Mouse (Mus musculus): Measurements from ENCODE around the gene Prnp.

The Prnp gene

DNA sequence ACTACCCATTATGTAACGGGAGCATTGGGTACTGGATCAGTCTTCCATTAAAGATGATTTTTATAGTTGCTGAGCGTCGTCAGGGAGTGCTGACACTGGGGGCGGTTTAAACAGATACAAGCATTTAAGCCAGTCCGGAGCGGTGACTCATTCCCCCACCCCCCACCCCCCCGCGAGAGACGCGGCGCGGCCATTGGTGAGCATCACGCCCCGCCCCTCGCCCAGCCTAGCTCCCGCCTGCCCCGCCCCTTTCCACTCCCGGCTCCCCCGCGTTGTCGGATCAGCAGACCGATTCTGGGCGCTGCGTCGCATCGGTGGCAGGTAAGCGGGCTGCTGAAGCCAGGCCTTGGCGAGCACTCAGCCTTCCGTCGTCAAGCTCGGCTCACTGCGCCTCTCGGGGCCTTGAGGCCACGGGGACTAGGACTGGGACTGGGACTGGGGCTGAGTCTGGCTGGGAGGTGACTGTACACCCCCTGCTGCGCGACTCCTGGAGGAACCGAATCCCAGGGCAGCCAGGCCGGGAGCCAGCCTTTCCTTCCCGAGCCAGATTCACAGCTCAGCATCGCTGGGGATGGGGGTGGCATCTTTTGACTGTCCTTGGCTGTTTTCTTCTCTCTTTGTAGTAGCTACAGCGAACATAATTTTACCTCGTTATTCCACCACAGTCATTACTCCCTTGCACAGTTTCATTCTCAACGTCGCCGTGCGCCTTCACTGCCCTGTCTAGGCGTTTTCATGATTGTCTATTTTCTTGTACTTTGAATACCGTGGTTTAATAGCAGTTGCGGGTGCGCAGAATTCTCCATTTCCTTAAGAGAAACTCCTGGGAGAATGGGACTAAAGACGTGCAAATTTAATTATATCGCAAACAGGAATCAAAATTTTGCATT is at the start of gene Prnp, which contains the start of gene Prn:
TSS of gene Prnp (plus strand) at position 246 of the 890 bp plus-strand sequence.
TSS of gene Prn (plus strand) at position 275 of the 890 bp plus-strand sequence.
- peak; percentile 90 for DNase-seq (ENCODE audit: low spot score)

DNA sequence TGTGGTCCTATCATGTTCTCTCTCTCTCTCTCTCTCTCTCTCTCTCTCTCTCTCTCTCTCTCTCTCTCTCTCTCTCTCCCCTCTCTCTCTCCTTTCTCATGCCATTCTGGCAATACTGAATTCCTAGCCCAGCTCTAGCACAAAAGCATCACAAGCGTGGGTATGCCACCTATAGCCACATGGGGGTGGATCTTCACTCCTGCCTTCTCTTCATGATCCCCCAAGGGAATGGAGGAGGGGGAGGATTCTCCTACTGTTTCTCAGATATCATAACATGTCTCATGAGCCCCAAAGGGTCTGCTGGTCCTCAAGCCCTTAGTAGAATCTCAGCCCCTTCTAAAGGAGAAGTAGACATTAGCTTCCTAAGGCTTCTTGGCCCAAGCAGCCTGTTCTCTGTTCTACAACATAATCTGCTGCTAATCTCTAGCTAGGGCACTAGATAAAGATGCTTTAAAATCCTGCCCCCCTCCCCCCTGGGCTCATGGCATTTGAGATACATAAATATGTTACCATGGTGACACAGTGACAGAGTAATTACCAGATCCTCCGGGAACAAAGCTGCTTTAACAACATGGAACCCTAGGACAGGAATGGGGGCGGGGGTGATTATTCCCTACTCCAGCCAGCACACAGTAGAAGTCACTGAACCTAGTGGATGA is 47.0 kb upstream of the Prnp start:
- no peak for DNase-seq (ENCODE audit: low spot score)

DNA sequence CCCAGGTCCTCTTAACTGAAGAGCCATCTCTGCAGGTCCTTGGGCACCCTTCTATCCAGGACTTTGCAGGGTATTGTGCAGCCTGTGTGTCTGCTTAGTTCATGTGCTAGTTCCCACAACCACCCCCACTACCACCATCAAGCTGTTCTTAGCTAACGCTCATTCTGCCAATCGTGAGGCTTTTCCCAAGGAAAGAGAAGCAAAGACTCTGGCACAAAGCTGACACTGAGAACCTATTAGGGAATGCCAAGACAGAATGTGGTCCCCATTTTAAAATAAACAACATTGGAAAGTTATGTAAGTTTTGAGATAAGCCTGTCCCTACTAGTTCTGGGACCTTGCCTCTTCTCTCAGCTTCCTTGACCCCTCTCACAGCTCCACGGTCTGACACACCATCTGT is 46.3 kb upstream of the Prnp start:
- DNase-seq (ENCODE audit: low spot score): no peak

DNA sequence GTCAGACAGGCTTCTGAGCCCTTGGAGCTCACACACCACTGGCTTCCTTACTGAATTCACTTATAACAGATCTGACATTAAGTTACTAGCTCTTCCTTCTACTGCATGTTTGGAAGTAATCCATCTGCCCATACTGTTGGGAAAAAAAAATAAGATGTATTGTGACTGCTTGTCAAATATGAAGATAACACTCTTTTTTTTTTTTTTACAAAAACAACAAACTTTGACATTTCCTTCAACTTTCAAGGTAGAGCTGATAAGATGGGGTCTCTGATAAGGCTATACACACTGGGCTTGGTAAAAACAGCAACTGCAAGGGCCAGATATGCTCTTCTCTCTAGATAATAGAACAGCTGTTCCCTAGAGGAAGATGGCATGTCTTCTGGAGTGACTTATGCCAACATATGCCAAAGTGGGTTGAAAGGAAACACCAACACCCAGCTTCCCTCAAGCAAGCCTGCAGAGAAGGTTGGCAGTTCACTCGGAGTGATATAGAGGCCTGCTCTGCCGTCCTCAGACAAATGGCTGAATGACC is 45.4 kb upstream of the Prnp start:
- no peak for DNase-seq (ENCODE audit: low spot score)

DNA sequence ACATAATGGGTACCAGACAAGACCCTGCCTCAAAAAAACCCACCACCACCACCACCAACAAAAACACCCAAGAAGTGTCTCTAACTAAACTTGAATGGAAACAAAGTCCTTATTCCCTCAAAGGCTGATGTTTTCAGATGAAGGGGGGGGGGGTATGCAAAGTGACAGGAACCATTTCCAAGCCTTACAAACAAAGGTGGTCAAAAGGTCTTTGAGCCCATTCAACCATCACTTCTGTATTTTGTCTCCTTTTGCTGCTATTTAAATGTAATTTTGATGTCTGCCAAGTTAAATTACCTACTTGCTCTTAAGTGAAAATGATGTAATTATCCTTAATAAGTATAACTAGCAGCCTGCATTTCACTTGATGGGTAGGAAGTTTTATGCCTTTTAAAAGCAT is 43.1 kb upstream of the Prnp start:
- no peak for DNase-seq (ENCODE audit: low spot score)

DNA sequence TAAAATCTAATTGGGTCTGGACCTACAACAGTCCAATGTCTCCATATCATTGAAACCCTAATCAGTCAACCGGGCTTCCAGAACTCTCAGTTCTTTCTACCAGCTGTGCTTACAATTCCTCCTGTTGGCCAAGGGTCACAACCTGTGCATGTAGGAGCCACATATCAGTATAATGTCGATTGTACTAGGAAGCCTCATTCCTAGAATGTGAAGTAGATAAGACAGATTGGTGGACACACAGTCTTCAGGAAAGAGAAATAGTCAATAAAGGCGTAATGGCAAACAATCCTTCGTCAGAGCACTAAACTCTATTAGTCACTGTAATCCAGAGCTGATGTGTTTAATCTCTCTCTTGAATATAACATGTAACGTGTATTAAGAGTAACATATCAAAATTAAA is 40.7 kb upstream of the Prnp start:
- no peak for DNase-seq (ENCODE audit: low spot score)

DNA sequence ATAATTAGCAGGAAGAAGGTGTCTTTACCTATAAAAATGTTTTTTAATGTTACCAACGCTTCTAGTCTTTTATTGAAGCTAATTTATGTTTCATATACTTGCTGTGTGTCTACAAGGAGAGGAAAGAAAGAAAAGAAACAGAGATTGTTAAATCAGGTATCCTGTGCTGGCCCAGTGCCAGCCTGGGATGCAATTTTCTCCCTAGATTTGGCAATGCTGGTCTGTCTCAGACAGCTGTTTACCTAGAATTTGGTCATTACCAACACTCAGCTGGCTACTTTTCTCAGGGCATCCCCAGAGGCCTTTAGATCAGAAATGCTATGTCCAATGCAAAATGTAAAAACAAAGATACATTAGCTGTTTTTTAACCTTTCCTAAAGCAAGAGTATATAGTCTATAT is 36.4 kb upstream of the Prnp start:
- DNase-seq (ENCODE audit: low spot score): no peak

DNA sequence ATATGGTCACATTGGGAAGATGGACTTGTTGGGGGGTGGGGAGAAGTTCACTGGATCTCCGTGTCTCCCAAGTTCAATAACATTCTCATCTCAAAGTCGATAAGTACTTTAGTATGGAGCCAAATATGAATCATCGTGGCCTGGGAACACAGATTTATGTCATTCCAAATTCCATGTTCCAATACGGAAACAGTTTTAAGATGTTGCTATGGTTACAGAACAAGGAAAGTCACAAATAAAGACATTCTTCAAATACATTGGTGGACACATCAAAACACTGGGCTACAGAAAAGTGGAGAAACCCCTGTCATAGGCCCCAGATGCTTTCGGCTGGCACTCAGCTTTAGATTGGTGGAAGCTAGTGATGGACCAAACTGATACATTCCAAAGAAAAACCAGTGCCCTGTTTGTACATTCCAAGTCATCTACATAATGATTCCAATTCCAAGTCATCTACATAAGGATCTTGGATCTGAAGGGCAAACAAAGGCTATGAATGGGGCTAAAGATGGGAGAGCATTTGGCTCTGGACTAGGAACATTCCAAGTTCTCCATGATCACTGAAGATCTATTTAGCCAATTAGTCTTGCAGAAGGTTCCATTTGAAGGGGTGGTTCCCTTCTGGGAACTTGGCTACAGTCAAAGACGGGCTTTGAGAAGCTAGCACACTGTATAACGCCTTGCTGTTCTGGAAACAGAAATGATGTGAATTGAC is 33.0 kb upstream of the Prnp start:
- DNase-seq (ENCODE audit: low spot score): no peak

DNA sequence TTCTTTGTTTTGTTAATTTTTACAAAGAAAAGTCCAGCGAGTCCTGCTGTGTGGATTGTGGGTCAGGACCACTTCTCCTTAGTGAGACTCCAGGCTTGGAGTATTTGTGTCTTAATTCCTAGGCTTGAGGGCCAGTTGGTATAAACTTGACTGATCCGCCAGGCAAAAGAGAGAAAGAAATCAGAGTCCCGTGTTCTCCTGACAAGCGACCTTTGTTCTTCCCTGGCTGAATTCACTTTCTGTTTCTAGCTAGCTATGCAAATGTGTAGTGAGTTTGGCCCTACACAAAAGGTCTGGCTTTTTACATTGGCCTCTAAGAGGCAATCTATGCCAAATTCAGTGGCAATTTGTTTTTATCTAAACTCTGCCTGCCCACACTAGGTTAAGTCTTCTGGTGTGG is 28.0 kb upstream of the Prnp start:
- no peak for DNase-seq (ENCODE audit: low spot score)

DNA sequence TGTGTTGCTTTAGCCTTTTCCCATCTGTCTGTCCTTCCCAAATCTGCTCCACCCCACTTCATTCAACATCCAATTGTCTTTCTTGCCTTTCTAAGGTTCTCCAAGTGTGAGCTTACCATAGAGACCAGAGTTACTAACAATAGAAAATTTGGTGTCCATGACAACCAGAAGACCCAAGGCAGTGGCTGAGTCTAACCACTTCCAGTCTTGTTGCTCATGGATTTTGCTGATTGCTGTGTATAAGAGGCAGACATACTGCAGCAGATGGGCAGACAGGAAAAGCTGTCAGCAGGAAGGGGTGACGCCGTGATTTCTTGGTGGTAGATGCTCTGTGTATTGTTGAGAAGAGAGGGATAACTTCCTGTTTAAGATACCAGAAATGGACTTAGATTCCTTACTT is 26.6 kb upstream of the Prnp start:
- DNase-seq (ENCODE audit: low spot score): no peak

DNA sequence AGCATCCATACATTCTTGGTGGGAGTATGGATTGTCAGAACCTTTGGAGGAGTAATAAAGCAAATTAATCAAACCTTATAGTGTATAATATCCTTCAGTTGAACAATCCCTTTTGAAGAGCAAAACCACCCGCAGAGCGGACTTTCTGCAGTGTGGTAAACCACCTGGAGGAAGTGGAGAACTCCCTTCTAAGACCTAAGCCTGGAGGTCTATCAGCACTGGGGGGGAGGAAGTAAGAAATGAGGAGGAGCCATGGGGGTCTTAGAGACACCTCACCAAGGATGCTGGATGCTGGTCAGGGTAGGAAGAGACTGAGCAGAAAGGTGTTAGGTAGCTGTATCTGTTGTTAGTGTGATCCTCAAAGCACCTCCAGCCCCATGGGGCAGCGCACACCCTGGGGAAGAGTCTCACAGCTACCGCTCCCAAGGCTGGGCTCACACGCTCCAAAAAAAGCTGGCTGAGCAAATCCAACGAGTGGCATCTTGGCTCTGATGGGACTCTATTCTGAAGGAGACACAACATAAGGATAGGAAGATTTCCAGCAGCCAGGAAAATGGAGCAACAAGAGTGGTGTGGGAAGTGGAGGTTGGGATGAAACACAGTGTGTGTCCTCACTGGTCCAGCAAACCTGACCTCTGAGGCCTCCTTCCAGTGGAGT is 23.1 kb upstream of the Prnp start:
- DNase-seq (ENCODE audit: low spot score): no peak

DNA sequence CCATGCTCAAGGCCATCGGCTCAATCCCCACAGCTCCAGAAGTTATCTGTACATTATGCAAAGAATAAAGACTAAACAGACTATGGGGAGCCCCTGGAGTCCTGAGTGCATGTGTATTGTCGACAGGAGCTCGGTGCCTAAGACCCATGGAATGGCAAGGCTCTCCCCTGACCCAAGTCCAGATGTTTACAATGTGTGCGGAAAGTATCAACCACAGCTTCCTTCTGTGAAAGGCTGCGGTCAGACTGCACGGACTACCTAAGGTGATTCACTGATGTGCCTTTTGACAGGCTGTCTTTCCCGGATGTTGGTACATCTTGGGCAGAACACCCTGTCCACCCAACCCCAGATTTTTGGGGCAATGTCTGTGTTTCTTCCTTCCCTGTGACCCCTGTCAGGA is 21.5 kb upstream of the Prnp start:
- DNase-seq (ENCODE audit: low spot score): no peak

DNA sequence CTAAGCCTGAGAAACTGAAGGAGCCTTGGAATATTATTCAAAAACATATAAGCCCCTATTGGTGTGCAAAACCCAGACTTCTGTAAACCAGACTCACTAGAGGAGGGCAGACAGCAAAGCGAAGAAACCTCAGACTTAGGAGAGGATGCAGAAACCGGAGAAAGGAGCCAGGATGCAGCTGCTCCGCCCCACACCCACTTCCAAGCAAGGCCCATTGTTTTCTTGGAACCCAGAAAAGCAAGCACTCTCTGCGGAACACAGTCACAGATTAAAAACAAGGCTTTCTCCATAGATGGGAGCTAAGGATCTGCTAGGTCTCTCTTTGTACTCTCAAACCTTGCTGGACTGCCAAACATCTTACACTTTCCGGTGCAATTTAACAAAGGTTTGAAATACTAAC is 17.2 kb upstream of the Prnp start:
- DNase-seq (ENCODE audit: low spot score): no peak

DNA sequence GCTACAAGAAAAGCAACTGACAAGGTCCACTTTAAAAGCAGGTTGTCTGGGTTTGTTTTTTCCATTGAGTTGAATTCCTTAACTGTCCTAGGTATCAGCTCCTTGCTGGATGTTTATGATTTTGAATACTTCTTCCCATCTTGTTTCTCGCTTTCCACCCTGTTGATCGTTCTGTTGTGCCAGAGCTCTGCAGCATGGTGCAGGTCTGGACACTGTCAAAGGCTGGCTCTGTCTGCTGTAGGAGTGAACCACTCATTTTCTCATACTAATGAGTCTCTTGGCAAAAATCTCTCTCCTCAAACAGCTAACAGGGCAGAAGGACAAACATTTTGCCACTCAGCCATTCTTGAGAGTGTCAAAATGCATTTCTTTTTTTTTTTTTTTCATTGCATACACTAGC is 14.6 kb upstream of the Prnp start:
- DNase-seq (ENCODE audit: low spot score): no peak

DNA sequence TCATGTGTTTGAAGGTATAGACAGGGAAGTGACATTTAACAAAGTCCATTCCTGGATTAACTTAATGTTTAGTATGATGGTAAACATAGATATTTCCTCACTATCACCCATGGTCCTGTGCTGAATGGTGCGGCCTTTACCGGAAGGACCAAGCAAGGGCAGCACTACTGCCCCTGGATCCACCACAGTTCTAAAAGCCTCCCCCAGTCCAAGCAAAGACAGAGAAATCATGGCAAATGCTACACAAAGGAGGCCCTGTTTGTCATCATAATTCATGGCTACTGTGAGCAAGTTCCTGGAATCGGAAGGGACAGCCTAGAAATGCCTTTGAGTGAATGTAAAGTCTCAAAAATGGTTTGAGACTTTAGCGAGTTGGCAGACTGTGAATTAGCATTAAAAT is 13.7 kb upstream of the Prnp start:
- DNase-seq (ENCODE audit: low spot score): no peak

DNA sequence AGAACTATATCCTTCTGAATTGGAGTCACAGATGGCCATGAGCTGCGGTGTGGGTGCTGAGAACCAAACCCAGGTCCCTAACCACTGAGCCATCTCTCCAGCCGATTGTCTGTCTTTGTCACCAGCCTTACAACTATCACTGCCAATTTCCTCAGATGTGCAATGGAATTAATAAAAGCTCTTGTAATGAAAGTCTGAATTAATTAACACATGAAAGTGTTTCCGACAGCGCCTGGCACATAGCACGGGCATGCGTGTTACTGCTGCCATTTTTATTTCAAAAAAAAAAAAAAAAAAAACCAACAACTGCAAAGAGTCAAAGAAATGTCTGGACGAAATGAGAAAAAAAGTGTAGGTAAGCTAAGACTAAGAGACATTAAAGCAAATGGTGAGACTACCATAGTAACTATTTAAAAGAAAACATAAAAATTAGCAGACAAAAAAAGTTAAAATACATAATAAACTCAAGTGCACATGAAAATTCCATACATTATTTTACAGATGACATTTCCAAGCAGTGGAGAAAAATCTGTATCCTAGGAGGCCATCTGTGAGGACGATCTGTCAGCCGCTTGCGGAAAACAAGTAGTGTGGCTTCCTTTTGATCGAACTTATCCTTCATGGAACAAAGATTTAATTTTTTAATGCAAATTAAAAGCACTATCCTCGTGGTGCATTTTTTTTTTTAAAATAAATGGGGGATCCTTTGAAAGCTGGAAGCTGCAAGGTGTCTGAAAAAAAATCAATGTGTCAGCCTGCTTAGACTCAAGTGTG is 12.2 kb upstream of the Prnp start:
- DNase-seq (ENCODE audit: low spot score): no peak

DNA sequence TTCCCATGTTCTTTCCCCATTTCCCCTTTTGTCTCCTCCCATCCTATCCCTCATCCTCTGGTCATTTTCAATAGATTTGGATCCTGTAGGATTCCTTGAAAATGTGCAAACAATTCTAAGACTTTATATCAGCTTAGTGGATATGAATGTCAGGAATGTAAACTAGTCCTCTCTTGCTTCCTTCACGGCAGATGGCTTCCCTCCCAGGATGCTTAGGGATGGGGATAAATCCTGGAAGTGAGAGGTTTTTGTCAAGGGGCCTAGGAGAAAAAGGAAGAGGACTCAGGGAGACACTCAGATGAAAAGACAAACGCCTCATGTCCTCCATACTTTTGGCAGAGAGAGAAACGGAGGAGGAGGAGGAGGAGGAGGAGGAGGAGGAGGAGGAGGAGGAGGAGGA is 7.3 kb upstream of the Prnp start:
- DNase-seq (ENCODE audit: low spot score): no peak

DNA sequence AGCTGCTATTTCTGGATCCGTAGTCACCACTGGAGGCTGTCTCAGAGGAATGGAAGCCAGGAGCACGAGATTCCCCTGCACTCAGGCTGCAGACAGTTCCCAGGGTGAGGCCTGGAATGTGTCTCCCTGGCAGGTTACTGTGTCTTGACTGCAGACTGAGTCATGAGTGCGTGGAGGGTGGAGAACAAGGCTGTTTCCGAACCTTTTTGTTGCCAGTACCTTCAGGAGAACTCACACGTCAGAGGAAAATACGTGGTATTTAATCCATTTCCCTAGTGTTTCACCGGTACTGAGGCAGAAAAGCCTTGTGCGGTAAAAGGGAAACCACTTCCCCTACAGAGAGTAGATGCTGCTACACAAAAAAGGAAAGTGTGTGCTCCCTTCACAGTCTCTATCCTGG is 6.9 kb upstream of the Prnp start:
- DNase-seq (ENCODE audit: low spot score): no peak

DNA sequence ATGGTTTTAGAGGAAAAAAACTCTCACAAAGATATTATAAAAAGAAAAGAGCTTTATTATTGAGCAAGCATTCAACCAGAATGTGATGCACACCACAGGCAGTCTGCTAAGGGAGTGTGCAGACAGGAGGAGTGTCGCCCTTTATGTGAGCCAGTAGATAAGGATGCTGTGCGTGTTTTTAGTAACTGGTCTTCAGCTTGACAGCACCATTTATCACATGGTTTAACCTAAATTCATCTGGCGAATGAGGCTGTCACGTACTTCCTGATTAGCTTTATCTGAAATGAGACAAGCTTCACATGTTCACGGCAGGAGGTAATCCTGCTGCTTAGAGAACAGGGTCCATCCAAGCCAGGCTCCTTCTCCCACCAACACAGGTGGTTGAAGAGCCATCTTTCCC is 4.7 kb upstream of the Prnp start:
- DNase-seq (ENCODE audit: low spot score): no peak

DNA sequence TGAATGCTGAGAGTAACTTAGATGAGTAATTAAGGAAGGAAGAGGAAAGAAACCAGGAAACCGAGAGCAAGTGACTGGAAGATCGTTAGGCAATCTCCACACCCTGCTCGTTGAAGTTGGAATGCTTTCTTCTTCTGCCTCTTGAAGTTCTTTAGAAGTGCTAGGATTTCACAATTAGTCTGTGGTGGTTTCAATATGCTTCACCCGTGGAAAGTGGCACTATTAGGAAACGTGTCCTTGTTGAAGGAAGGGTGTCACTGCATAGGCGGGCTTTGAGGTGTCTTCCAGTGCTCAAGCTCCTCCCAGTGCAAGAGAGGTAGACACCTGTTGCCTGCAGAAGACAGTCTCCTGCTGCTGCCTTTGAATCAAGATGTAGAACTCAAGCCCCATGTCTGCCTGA is 4.0 kb upstream of the Prnp start:
- no peak for DNase-seq (ENCODE audit: low spot score)

DNA sequence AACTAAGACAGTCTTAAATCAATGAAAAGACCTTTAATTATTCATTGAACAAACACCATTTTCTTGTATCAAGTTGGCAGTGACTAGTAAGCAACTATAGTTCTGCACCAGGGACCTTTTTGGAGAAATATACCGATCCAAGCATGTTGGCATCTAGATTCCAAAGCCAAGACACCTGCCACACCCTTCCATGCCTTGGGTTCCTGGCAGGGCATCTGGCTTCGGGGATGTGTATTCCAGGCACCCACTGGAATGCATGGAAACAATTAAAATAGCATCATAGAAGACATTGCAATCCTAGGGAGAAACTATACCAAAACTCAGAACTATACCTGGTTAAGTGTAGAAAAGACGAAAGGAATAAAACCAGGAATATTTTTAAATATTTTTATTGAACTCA is 3.5 kb upstream of the Prnp start:
- no peak for DNase-seq (ENCODE audit: low spot score)

Measured in ovary, postnatal 36 days (tissue).